Mouse (Mus musculus) liver, embryonic 14.5 days (tissue): Measurements from ENCODE around the gene Rcan1. TPM values are rescaled to one million over a fixed set of nuclear protein-coding genes. Genes with fewer than 3 reads are reported as not detected.

Experiments
- ATAC-seq: fragments of 200-750 bp; cut with Nextera tagmentation; 2 replicates; pipeline ENCODE4 v1.8.0; 2017; ENCODE audit warnings: moderate number of reproducible peaks, mild to moderate bottlenecking, moderate library complexity; ENCODE audit not compliant: insufficient read depth
- DNase-seq, 3 experiments: peaks; one replicate each; pipeline ENCODE4 v3.0.0-alpha.2; 2012 to 2013; ENCODE audit warnings: low read depth in 3 of 3, low spot score in 3 of 3
- H3K27ac ChIP-seq: fragments of 300-500 bp; sonication (generic); 2 replicates; pipeline ENCODE4 v1.5.1; 2014; ENCODE audit warnings: moderate library complexity, mild to moderate bottlenecking, control low read depth, inconsistent platforms
- H3K27me3 ChIP-seq: fragments of 300-500 bp; sonication (generic); 2 replicates; pipeline ENCODE4 v1.6.1; 2014; ENCODE audit warnings: mild to moderate bottlenecking, low read length, moderate library complexity; ENCODE audit not compliant: control insufficient read depth, insufficient read depth
- H3K36me3 ChIP-seq: fragments of 300-500 bp; sonication (generic); replicated peaks from 2 replicates; pipeline ENCODE4 v1.6.1; 2014; ENCODE audit warnings: low read depth; ENCODE audit not compliant: control insufficient read depth, insufficient read depth
- H3K4me1 ChIP-seq, 2 experiments: fragments of 200-500 bp in 1 of 2; fragments of 300-500 bp in 1 of 2; sonication (generic) in 1 of 2; replicated peaks; 2 replicates each; pipeline ENCODE4 v1.6.1; 2012 to 2014; ENCODE audit warnings: antibody characterized with exemption in 1 of 2, inconsistent platforms in 1 of 2, low read length in 1 of 2; ENCODE audit not compliant: control insufficient read depth in 2 of 2, insufficient read depth in 2 of 2
- H3K4me2 ChIP-seq: fragments of 300-500 bp; sonication (generic); 2 replicates; pipeline ENCODE4 v1.6.1; 2014; ENCODE audit warnings: low read depth, mild to moderate bottlenecking, control low read depth, moderate library complexity
- H3K4me3 ChIP-seq, 2 experiments: fragments of 200-500 bp in 1 of 2; fragments of 300-500 bp in 1 of 2; sonication (generic) in 1 of 2; 2 replicates each; pipeline ENCODE4 v1.5.1; 2012 to 2014; ENCODE audit warnings: low read depth in 2 of 2, low read length in 2 of 2, mild to moderate bottlenecking in 2 of 2, control low read depth in 1 of 2, inconsistent platforms in 1 of 2, moderate library complexity in 1 of 2; ENCODE audit not compliant: insufficient read depth in 1 of 2
- H3K9ac ChIP-seq: fragments of 300-500 bp; sonication (generic); replicated peaks from 2 replicates; pipeline ENCODE4 v1.6.1; 2014; ENCODE audit warnings: mild to moderate bottlenecking, control low read depth, moderate library complexity
- H3K9me3 ChIP-seq: fragments of 300-500 bp; sonication (generic); 2 replicates; pipeline ENCODE4 v1.6.1; 2016; ENCODE audit warnings: low read length, mixed read lengths; ENCODE audit not compliant: control insufficient read depth
- CTCF ChIP-seq: IDR thresholded peaks from 2 replicates; pipeline ENCODE4 v1.5.1; 2016; ENCODE audit warnings: antibody characterized with exemption, low read depth, control low read depth
- EP300 ChIP-seq: IDR thresholded peaks from 2 replicates; pipeline ENCODE4 v1.6.1; 2016; ENCODE audit warnings: antibody characterized with exemption, low read depth
- WGBS: fragments of 180-500 bp; shearing (Covaris S2); extraction: QIAGEN DNeasy Blood & Tissue Kit; methylation state at CpG from one replicate; pipeline ENCODE4 v1.1.7; 2014; ENCODE audit not compliant: insufficient replicate concordance; 5-methylcytosine and 5-hydroxymethylcytosine counted together
- polyA plus RNA-seq, 2 experiments: library from polyadenylated mRNA; depleted of rRNA in 1 of 2; stranded (reverse) in 1 of 2; unstranded in 1 of 2; fragments of >200 nt; fragmentation: Nextera tagmentation in 1 of 2; extraction: Ambion mirVana in 1 of 2; gene quantifications; 2 replicates each; pipeline versions ENCODE4 v1.2.1 to v1.2.3; 2012 to 2014

The Rcan1 gene
- polyA plus RNA-seq, 2 experiments: 6.2 to 8.7 TPM

DNA sequence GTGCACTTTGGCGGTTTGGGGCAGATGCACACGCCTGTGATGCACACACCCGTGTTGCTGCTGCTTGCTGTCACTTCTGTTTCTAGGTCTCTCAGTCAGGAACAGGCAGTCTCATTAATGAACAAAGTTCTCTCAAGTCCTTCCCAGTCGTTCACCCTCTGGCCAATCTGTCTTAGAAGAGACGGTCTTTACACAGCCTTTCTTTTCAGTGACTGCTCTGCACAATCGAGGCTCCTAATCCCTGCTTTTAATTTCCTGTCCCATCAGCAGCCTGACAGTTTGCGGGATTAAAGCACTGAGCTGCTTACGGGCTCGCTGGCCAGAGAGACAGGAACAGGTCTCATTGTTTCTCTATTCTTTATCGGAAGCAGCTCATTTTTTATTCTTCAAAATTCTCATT is 83.0 kb downstream of the Rcan1 start:
- H3K27me3 ChIP-seq: no peaks in the 10 kb centered on the region
- 63% methylated on average over 10 of the region's 10 CpGs for WGBS

DNA sequence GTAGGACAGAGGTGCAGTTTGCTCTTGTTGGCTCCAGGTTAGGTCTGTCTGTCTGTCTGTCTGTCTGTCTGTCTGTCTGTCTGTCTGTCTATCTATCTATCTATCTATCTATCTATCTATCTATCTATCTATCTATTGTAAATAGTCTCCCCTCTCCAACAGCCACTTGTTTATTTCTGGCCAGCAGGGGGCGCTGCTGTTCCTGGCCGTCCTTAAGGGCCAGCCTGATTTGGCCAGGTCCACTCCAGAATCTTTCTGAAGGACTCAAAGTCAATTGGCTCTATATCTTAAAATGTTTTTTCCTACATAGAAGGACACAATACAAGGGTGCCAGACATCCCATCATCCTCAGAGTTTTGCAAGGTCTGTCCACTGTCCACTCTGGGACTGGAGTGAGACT is 85.6 kb downstream of the Rcan1 start:
- H3K9ac ChIP-seq: no peak overlapping the region
- no peaks in the 10 kb centered on the region for H3K9me3 ChIP-seq
- H3K4me2 ChIP-seq: no peak overlapping the region
- ATAC-seq: no peak
- no peak for TF ChIP-seq EP300
- peak; percentile 90 for TF ChIP-seq CTCF
- no peaks in the 10 kb centered on the region for H3K4me1 ChIP-seq
- peak; percentile 10 to 36 (median 29) for DNase-seq
- 0% methylated on average over 2 of the region's 2 CpGs for WGBS
- H3K4me3 ChIP-seq: no peak overlapping the region
- no peaks in the 10 kb centered on the region for H3K27me3 ChIP-seq
- H3K27ac ChIP-seq: no peak overlapping the region
- H3K36me3 ChIP-seq: no peaks in the 10 kb centered on the region

More for the DNA sequence above, 83.0 kb downstream of the Rcan1 start:
- no peaks in the 10 kb centered on the region for H3K9me3 ChIP-seq
- no peak for TF ChIP-seq EP300
- TF ChIP-seq CTCF: no peak
- H3K4me1 ChIP-seq: no peaks in the 10 kb centered on the region
- H3K27ac ChIP-seq: no peak overlapping the region
- DNase-seq: no peak
- H3K4me2 ChIP-seq: no peak overlapping the region
- ATAC-seq: no peak
- no peaks in the 10 kb centered on the region for H3K36me3 ChIP-seq
- no peak overlapping the region for H3K4me3 ChIP-seq
- H3K9ac ChIP-seq: no peak overlapping the region

DNA sequence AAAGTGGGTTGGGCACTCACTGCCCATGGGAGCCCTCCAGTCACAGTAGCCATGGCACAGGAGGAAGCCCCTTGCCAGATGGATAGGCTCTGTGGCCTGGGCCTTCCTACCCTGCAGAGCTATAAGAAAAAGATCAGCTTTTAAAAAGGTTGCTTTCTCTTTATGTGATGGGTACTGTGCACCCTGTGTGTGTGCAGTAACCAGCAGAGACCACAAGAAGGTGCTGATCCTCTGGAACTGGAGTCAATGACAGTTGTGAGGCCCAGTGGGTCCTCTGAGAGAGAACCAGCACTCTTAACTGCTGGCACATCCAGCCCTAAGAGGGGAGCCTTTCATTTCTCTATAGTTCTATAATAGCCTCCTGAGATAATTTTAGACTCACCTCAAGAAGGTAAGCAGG is 87.3 kb downstream of the Rcan1 start:
- Histone ChIP-seq H3K9ac (no peak overlapping the region), H3K27me3 (no peaks in the 10 kb centered on the region), H3K4me3 (no peak overlapping the region), H3K4me1 (no peaks in the 10 kb centered on the region), H3K27ac (no peak overlapping the region), H3K36me3 (no peaks in the 10 kb centered on the region), H3K9me3 (no peaks in the 10 kb centered on the region), H3K4me2 (no peak overlapping the region)
- ATAC-seq: no peak
- no peak for DNase-seq
- 0 out of 2 replicates have a peak, but pooled peaks have one; percentile 30 for TF ChIP-seq CTCF
- TF ChIP-seq EP300: no peak

DNA sequence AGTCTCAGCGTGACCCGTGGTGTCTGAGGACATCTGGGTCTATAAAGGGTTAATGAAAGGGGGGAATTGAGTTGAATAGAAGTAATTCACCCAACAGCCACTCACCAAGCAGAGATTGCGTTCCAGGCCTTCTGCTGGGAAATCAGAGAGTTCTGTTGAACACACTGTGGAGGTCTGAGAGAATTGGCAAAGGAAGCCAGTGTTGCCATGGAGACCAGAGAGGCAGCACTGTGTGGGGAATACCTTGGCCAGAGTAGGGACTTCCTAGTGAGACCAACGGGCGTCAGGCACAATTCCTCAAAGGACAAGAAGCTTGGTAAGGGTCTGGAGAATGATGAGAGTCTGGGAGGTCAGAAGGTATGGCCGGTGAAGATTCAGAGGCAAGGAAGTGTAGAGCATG is 88.2 kb downstream of the Rcan1 start:
- Histone ChIP-seq H3K27me3 (no peaks in the 10 kb centered on the region), H3K9me3 (no peaks in the 10 kb centered on the region), H3K4me2 (no peak overlapping the region), H3K27ac (no peak overlapping the region), H3K4me3 (no peak overlapping the region), H3K4me1 (no peaks in the 10 kb centered on the region; a peak in 1 of 4 replicates), H3K9ac (no peak overlapping the region), H3K36me3 (no peaks in the 10 kb centered on the region)
- DNase-seq (no peak), ATAC-seq (no peak)
- no peak for TF ChIP-seq CTCF
- no peak for TF ChIP-seq EP300
- 48% methylated on average over 6 of the region's 6 CpGs for WGBS

DNA sequence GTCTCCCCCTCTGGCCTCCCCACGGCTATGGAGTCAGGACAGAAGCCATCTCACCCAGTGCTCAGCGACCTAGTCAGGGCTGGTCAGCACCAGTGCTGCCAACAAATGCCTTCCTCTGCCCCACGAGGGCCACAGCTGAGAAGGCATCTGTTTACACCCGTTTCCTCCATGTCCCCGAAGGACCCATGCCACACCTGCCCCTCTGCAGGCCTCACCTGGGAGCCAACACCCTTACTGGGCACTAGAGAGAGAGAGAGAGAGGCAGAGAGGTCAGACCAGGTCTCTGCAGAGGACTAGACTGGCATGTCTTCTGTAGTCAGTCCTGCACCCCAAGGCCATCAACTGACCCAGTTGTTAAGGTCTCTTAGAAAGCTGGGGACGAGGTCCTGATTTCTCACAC is 89.6 kb downstream of the Rcan1 start:
- no peak overlapping the region for H3K27ac ChIP-seq
- no peaks in the 10 kb centered on the region for H3K27me3 ChIP-seq
- WGBS: 43% methylated on average over 6 of the region's 6 CpGs
- ATAC-seq (no peak), DNase-seq (no peak)
- no peak overlapping the region for H3K4me3 ChIP-seq
- H3K9ac ChIP-seq: no peak overlapping the region
- H3K4me2 ChIP-seq: no peak overlapping the region
- TF ChIP-seq EP300 (no peak), CTCF (no peak)
- no peaks in the 10 kb centered on the region; a peak in 1 of 4 replicates for H3K4me1 ChIP-seq
- H3K36me3 ChIP-seq: no peaks in the 10 kb centered on the region
- no peaks in the 10 kb centered on the region for H3K9me3 ChIP-seq
